Mouse (Mus musculus): Measurements from ENCODE around the gene Bok. TPM values are rescaled to one million over a fixed set of nuclear protein-coding genes. Genes with fewer than 3 reads are reported as not detected.

Gene Bok
- polyA plus RNA-seq, 1 experiment from 2014 or later = 37.0 TPM

DNA sequence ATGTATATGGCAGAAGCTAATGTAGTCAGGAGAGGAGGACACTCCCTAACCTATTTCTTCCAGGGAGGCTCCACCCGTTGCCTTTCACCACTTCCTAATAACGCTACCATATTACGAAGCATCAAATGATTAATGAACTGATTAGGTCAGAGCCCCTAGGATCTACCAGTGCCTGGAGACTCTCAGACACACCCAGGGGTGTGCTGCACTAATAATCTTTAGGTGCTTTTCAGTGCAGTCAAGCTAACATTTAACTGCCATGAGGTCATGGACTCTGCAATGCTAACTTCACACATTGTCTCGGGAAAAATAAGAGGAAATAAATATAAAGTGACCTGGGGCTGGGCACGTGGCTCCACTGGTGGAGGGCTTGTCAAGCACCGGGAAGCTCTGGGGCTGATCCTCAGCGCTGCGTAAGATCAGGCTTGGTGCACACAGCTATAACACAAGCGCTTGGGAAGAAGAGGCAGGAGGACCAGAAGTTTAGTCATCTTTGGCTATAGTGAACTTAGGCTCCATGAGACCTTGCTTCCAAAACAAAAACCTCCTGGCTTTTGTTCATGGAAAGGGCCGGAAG lies 18.1 kb downstream of the Bok start:
- H3K4me1 ChIP-seq (ENCODE audit: control insufficient read depth in 2 of 2, insufficient read depth in 2 of 2, low read length in 2 of 2) = no peaks in the 10 kb centered on the region
- H3K9ac ChIP-seq (ENCODE audit: low read length) = no peak overlapping the region
- 90% methylated on average over 10 of the region's 10 CpGs for WGBS
- H3K36me3 ChIP-seq (ENCODE audit: control insufficient read depth, insufficient read depth, low read length) = peaks cover 35% of the 10 kb centered on the region
- H3K9me3 ChIP-seq (ENCODE audit: control insufficient read depth, low read length) = no peaks in the 10 kb centered on the region
- no peak for ATAC-seq (ENCODE audit: insufficient number of reproducible peaks, insufficient read depth, low FRiP score, low read depth)
- no peaks in the 10 kb centered on the region for H3K27me3 ChIP-seq (ENCODE audit: control insufficient read depth, insufficient read depth, low read length)
- no peak overlapping the region for H3K27ac ChIP-seq (replicated peaks in 1 of 2; ENCODE audit: control insufficient read depth in 1 of 2, insufficient read depth in 1 of 2, low read depth in 2 of 2, low read length in 2 of 2)
- no peak overlapping the region for H3K4me3 ChIP-seq (ENCODE audit: control insufficient read depth in 1 of 2, insufficient read depth in 1 of 2, low read depth in 1 of 2, low read length in 2 of 2)
- no peak overlapping the region for H3K4me2 ChIP-seq (ENCODE audit: low read length)

GRCm38 (mm10) chr1:93704341-93704740 lies 18.9 kb downstream of the Bok start:
- ATAC-seq (ENCODE audit: insufficient number of reproducible peaks, insufficient read depth, low FRiP score, low read depth) = no peak
- H3K9me3 ChIP-seq (ENCODE audit: control insufficient read depth, low read length) = no peaks in the 10 kb centered on the region
- no peak overlapping the region for H3K4me3 ChIP-seq (ENCODE audit: control insufficient read depth in 1 of 2, insufficient read depth in 1 of 2, low read depth in 1 of 2, low read length in 2 of 2)
- H3K27me3 ChIP-seq (ENCODE audit: control insufficient read depth, insufficient read depth, low read length) = no peaks in the 10 kb centered on the region
- no peak overlapping the region for H3K9ac ChIP-seq (ENCODE audit: low read length)
- no peak overlapping the region for H3K4me2 ChIP-seq (ENCODE audit: low read length)
- peaks cover 37% of the 10 kb centered on the region for H3K36me3 ChIP-seq (ENCODE audit: control insufficient read depth, insufficient read depth, low read length)
- no peak overlapping the region for H3K27ac ChIP-seq (replicated peaks in 1 of 2; ENCODE audit: control insufficient read depth in 1 of 2, insufficient read depth in 1 of 2, low read depth in 2 of 2, low read length in 2 of 2)
- no peaks in the 10 kb centered on the region for H3K4me1 ChIP-seq (ENCODE audit: control insufficient read depth in 2 of 2, insufficient read depth in 2 of 2, low read length in 2 of 2)
- WGBS = 82% methylated on average over 9 of the region's 9 CpGs

DNA sequence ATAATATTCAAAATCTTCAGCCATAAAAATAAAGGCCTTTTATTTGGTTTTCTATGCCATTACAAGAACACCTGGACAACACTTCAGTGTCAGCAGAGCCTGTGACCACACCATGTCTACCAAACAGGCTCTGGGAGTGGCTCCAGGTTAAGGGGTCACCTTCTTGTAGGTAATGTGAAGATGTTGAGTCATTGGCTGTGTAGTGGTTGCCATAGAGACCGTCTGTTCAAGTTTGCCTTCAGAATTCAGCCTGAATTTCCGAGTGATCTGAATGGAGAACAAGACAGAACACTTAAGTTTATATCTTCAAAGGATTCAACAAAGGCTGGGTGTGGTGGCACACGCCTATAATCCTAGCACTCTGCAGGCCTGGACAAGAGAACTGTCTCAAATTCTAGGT lies 19.9 kb downstream of the Bok start:
- Histone ChIP-seq H3K4me2 (ENCODE audit: low read length) (no peak overlapping the region), H3K36me3 (ENCODE audit: control insufficient read depth, insufficient read depth, low read length) (peaks cover 37% of the 10 kb centered on the region), H3K27me3 (ENCODE audit: control insufficient read depth, insufficient read depth, low read length) (no peaks in the 10 kb centered on the region), H3K4me3 (ENCODE audit: control insufficient read depth in 1 of 2, insufficient read depth in 1 of 2, low read depth in 1 of 2, low read length in 2 of 2) (no peak overlapping the region), H3K4me1 (ENCODE audit: control insufficient read depth in 2 of 2, insufficient read depth in 2 of 2, low read length in 2 of 2) (no peaks in the 10 kb centered on the region), H3K27ac (replicated peaks in 1 of 2; ENCODE audit: control insufficient read depth in 1 of 2, insufficient read depth in 1 of 2, low read depth in 2 of 2, low read length in 2 of 2) (no peak overlapping the region), H3K9me3 (ENCODE audit: control insufficient read depth, low read length) (no peaks in the 10 kb centered on the region), H3K9ac (ENCODE audit: low read length) (no peak overlapping the region)
- WGBS = 65% methylated on average over 3 of the region's 3 CpGs
- ATAC-seq (ENCODE audit: insufficient number of reproducible peaks, insufficient read depth, low FRiP score, low read depth) = no peak

DNA sequence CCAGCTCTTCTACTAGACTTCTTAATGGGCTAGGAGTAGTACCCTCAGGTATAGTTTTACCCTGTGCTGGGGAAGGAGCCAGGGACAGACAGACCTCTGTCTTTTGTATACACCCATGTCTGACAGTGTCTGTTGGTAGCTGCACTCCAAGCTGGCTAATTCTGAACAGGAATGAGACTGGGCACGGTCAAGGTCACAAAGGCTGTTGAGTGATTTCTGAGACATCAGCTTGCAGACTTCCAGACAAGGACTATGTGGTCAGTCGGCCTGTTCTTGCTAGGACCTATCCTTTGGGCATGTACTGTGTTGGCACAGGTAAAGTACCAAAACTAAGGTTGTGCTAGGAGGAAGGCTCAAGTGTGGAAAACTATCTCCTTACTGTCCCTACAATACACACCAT lies 30.7 kb downstream of the Bok start:
- Histone ChIP-seq H3K27me3 (ENCODE audit: control insufficient read depth, insufficient read depth, low read length) (no peaks in the 10 kb centered on the region), H3K4me1 (ENCODE audit: control insufficient read depth in 2 of 2, insufficient read depth in 2 of 2, low read length in 2 of 2) (peaks cover 4 to 15% of the 10 kb centered on the region in 2 experiments), H3K27ac (replicated peaks in 1 of 2; ENCODE audit: control insufficient read depth in 1 of 2, insufficient read depth in 1 of 2, low read depth in 2 of 2, low read length in 2 of 2) (peak overlapping the region; percentile 5 to 15; a peak in 3 of 4 replicates), H3K36me3 (ENCODE audit: control insufficient read depth, insufficient read depth, low read length) (peaks cover 56% of the 10 kb centered on the region), H3K4me2 (ENCODE audit: low read length) (no peak overlapping the region), H3K4me3 (ENCODE audit: control insufficient read depth in 1 of 2, insufficient read depth in 1 of 2, low read depth in 1 of 2, low read length in 2 of 2) (no peak overlapping the region), H3K9ac (ENCODE audit: low read length) (no peak overlapping the region), H3K9me3 (ENCODE audit: control insufficient read depth, low read length) (no peaks in the 10 kb centered on the region)
- ATAC-seq (ENCODE audit: insufficient number of reproducible peaks, insufficient read depth, low FRiP score, low read depth) = no peak
- 41% methylated on average over 2 of the region's 2 CpGs for WGBS

- WGBS = 62% methylated on average over 7 of the region's 7 CpGs
- Histone ChIP-seq H3K4me2 (ENCODE audit: low read length) (no peak overlapping the region), H3K27me3 (ENCODE audit: control insufficient read depth, insufficient read depth, low read length) (no peaks in the 10 kb centered on the region), H3K9me3 (ENCODE audit: control insufficient read depth, low read length) (no peaks in the 10 kb centered on the region), H3K4me3 (ENCODE audit: control insufficient read depth in 1 of 2, insufficient read depth in 1 of 2, low read depth in 1 of 2, low read length in 2 of 2) (no peak overlapping the region), H3K36me3 (ENCODE audit: control insufficient read depth, insufficient read depth, low read length) (peaks cover 37% of the 10 kb centered on the region), H3K27ac (replicated peaks in 1 of 2; ENCODE audit: control insufficient read depth in 1 of 2, insufficient read depth in 1 of 2, low read depth in 2 of 2, low read length in 2 of 2) (peak overlapping the region in 1 of 2 experiments; percentile 55; a peak in 1 of 4 replicates), H3K9ac (ENCODE audit: low read length) (no peak overlapping the region), H3K4me1 (ENCODE audit: control insufficient read depth in 2 of 2, insufficient read depth in 2 of 2, low read length in 2 of 2) (peaks cover 9 to 13% of the 10 kb centered on the region in 2 experiments)
- no peak for ATAC-seq (ENCODE audit: insufficient number of reproducible peaks, insufficient read depth, low FRiP score, low read depth)
Observed at GRCm38 (mm10) chr1:93721557-93721956, 36.1 kb downstream of the Bok start.

DNA sequence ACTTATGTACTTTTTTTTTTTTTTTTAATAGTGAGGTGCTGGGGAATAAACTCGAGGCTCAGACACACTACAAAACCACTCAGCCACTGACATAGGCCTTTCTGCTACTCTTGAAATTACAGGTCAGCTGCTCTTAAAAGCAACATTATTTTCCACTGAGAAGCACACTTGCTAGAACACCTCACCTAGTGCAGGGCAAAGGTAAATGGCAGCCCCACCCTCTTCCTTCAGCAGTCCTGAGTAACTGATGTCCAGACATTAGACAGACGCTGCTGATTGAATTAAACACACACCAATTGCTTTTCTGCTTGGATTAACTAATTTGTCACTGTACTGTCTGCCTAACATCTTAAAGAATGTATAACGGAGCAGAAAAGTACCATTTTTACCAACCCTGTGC lies 39.2 kb downstream of the Bok start:
- H3K4me3 ChIP-seq (ENCODE audit: control insufficient read depth in 1 of 2, insufficient read depth in 1 of 2, low read depth in 1 of 2, low read length in 2 of 2) = no peak overlapping the region
- no peak for ATAC-seq (ENCODE audit: insufficient number of reproducible peaks, insufficient read depth, low FRiP score, low read depth)
- 89% methylated on average over 3 of the region's 3 CpGs for WGBS

GRCm38 (mm10) chr1:93725665-93726064 lies 40.2 kb downstream of the Bok start:
- H3K4me3 ChIP-seq (ENCODE audit: control insufficient read depth in 1 of 2, insufficient read depth in 1 of 2, low read depth in 1 of 2, low read length in 2 of 2) = no peak overlapping the region
- H3K4me2 ChIP-seq (ENCODE audit: low read length) = no peak overlapping the region
- H3K36me3 ChIP-seq (ENCODE audit: control insufficient read depth, insufficient read depth, low read length) = peaks cover 22% of the 10 kb centered on the region
- no peak for ATAC-seq (ENCODE audit: insufficient number of reproducible peaks, insufficient read depth, low FRiP score, low read depth)
- WGBS = 64% methylated on average over 5 of the region's 5 CpGs
- no peak overlapping the region for H3K27ac ChIP-seq (replicated peaks in 1 of 2; ENCODE audit: control insufficient read depth in 1 of 2, insufficient read depth in 1 of 2, low read depth in 2 of 2, low read length in 2 of 2)
- H3K9me3 ChIP-seq (ENCODE audit: control insufficient read depth, low read length) = no peaks in the 10 kb centered on the region
- H3K4me1 ChIP-seq (ENCODE audit: control insufficient read depth in 2 of 2, insufficient read depth in 2 of 2, low read length in 2 of 2) = peaks cover 9 to 10% of the 10 kb centered on the region in 2 experiments
- no peak overlapping the region for H3K9ac ChIP-seq (ENCODE audit: low read length)
- H3K27me3 ChIP-seq (ENCODE audit: control insufficient read depth, insufficient read depth, low read length) = no peaks in the 10 kb centered on the region

More for the DNA sequence above, 39.2 kb downstream of the Bok start:
- H3K4me1 ChIP-seq (ENCODE audit: control insufficient read depth in 2 of 2, insufficient read depth in 2 of 2, low read length in 2 of 2) = peaks cover 9 to 12% of the 10 kb centered on the region in 2 experiments
- no peak overlapping the region for H3K27ac ChIP-seq (replicated peaks in 1 of 2; ENCODE audit: control insufficient read depth in 1 of 2, insufficient read depth in 1 of 2, low read depth in 2 of 2, low read length in 2 of 2)
- no peak overlapping the region for H3K4me2 ChIP-seq (ENCODE audit: low read length)
- no peaks in the 10 kb centered on the region for H3K9me3 ChIP-seq (ENCODE audit: control insufficient read depth, low read length)
- no peaks in the 10 kb centered on the region for H3K27me3 ChIP-seq (ENCODE audit: control insufficient read depth, insufficient read depth, low read length)
- no peak overlapping the region for H3K9ac ChIP-seq (ENCODE audit: low read length)
- H3K36me3 ChIP-seq (ENCODE audit: control insufficient read depth, insufficient read depth, low read length) = peaks cover 26% of the 10 kb centered on the region

DNA sequence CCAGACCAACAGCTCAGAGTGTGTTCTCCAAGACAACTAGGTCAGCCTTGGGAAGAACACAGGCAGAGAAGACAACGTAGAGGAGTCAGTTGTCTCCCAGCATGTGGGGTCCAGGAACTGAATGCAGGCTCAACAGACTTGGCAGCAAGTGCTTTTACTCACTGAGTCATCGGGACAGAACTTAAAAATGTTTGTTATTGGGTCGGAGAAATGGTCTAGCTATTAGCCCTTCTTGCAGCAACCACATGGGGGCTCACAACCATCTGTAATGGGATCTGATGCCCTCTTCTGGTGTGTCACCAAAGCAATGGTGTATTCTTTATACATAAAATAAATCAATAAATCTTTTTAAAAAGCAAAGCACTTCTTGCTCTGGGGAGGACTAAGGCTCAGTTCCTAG lies 40.7 kb downstream of the Bok start:
- H3K4me2 ChIP-seq (ENCODE audit: low read length) = no peak overlapping the region
- H3K9me3 ChIP-seq (ENCODE audit: control insufficient read depth, low read length) = no peaks in the 10 kb centered on the region
- WGBS = 77% methylated on average over 3 of the region's 3 CpGs
- H3K4me3 ChIP-seq (ENCODE audit: control insufficient read depth in 1 of 2, insufficient read depth in 1 of 2, low read depth in 1 of 2, low read length in 2 of 2) = no peak overlapping the region
- ATAC-seq (ENCODE audit: insufficient number of reproducible peaks, insufficient read depth, low FRiP score, low read depth) = no peak
- H3K9ac ChIP-seq (ENCODE audit: low read length) = no peak overlapping the region
- no peaks in the 10 kb centered on the region for H3K27me3 ChIP-seq (ENCODE audit: control insufficient read depth, insufficient read depth, low read length)
- H3K4me1 ChIP-seq (ENCODE audit: control insufficient read depth in 2 of 2, insufficient read depth in 2 of 2, low read length in 2 of 2) = peaks cover 8 to 10% of the 10 kb centered on the region in 2 experiments
- peaks cover 19% of the 10 kb centered on the region for H3K36me3 ChIP-seq (ENCODE audit: control insufficient read depth, insufficient read depth, low read length)
- H3K27ac ChIP-seq (replicated peaks in 1 of 2; ENCODE audit: control insufficient read depth in 1 of 2, insufficient read depth in 1 of 2, low read depth in 2 of 2, low read length in 2 of 2) = no peak overlapping the region
